Mouse (Mus musculus): Measurements from ENCODE around the gene Ppp1r14a.

Ppp1r14a gene

DNA sequence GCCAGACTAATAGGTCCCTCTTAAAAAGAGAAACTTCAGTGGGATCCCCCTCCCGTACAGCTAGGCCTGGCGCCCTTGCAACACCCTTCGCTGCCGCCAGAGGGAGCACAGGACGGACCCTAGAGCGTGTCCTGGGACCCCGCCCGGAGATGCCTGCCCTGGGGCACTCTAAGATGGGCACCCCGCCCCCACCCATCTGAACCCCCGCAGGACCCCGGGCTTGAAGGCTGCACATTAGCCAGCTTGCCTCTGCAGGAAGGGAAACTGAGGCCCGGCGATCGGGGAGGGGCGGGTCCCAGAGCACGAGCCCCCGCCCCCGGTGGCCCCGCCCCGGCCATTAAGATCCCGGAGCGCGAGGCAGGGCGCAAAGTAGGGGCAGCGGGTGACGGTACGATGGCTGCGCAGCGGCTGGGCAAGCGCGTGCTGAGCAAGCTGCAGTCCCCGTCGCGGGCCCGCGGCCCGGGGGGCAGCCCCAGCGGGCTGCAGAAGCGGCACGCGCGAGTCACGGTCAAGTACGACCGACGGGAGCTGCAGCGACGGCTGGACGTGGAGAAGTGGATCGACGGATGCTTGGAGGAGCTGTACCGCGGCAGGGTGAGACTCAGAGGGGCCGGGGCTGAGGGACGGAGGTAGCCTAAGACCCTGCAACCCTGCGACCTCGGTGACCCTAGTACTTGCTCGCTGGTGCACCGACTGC, at the start of gene Ppp1r14a:
TSS of gene Ppp1r14a (plus strand) at position 367 of the 697 bp plus-strand sequence.
- DNase-seq, result peak; percentile 71 to 84

DNA sequence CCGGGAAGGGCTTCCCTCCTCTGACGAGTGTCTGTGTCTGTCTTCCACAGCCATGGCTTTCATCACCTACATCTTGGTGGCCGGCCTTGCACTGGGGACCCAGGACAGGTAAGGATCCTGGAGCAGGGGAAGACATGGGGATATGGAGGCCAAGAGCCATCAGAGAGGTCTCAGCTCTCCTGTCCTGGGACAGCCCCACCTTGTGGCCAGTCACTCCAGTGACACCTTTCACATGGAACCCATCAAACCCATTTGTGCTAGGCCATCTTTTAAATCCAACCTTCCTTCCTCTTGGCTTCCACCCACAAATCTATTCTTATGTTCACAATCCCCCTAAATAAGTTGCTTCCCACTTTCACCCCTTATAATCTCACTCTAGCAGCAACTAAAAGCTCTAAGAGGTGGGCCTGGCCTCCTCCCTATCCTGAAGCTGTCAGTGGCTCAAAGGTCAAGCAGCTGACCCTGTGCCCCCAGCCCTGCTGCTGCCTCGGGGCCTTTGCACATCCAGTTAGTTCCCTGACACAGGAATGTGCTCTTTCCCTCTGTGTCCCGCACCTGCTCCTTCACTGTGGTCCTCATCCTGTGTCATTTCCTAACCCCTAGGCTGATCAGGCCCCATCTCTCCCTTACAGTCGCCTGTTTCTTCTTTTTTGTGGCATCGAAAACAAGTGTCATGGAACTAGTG, 44.2 kb upstream of the Ppp1r14a start:
- DNase-seq, result no peak

DNA sequence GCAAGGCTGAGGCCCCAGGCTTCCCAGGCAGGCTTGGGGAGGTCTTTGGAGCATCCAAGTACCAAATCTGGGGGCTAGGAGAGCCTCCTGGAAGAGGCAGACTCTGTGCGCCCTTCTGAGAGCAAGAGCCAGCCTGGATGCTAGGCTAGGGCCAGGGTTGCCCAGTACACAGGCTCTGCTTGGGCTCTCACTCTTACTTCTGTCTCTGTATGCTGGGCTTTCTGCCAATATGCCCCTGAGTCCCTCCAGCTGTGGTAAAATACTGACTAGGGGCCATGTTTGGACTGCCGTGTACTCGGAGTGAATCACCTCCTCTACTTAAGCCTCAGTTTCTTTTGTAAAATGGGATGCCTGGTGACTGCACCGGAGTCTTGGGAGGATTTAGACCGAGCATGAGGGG, 43.1 kb upstream of the Ppp1r14a start:
- DNase-seq, result no peak

GRCm38 (mm10) chr7:29246619-29247313, 42.3 kb upstream of the Ppp1r14a start:
- DNase-seq, result no peak

GRCm38 (mm10) chr7:29247314-29247700, 41.8 kb upstream of the Ppp1r14a start:
- peak; percentile 82 to 86 for DNase-seq

GRCm38 (mm10) chr7:29247706-29248105, 41.4 kb upstream of the Ppp1r14a start:
- peak in 1 of 2 experiments; percentile 58 for DNase-seq

- DNase-seq, result peak; percentile 68 to 84
Measured at GRCm38 (mm10) chr7:29248261-29248841, 40.8 kb upstream of the Ppp1r14a start, which contains the start of gene 2200002D01Rik. 2200002D01Rik (minus strand) TSS chr7:29248466.

DNA sequence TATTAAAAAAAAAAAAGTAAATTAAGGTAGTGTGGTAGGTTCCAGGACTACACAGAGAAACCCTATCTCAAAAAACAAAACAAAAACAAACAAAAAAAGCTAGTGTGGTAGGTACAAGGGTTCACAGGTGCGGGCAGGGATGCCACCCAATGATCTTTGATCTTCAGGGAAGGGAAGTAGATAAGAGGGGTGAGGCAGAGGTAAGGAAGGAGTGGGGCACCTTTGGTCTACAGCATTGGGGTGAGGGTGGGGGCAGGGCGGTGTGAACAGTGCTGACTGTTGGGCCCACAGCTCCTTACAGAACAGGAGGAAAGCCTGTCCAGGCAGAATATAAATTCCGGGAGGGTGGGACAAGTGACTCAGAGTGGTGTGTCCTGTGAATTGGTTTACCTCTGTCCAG, 37.9 kb upstream of the Ppp1r14a start:
- no peak for DNase-seq

DNA sequence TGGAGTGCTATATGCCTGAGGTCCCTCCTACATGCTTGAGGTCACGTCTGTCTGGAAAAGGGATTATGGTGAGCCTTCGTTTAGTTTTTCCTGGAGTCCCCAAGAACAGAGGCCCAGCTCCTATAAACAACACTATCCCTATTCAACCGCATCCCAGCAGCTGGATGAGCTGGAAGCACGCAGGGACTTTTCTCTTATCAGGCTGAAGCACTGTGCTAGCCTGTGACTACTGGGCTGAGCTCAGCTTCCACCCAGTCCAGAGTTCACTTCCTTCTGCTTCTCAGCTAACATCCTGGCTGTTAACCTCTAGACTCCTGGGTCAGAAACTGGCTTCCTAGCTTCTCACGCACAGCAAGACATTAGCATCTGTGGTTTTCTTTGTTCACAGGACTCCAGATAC, 35.3 kb upstream of the Ppp1r14a start:
- DNase-seq, result peak; percentile 50 to 78

DNA sequence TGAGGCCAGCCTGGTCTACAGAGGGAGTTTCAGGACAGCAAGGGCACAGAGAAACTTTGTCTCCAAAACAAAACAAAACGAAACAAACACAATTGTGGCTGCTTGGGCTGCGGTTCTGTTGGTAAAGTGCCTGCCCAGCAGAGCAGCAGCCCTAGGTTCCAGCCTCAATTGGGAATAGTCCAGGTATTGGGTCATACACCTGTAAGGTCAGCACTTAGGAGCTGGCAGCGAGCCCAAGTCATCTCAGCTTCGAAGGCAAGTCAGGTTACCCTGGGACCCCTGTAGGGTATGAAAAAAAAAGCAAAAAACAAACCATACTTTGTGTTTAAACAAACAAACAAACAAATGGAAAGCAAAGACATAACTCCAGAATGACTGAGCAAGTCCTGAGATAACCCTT, 33.2 kb upstream of the Ppp1r14a start:
- DNase-seq, result no peak

DNA sequence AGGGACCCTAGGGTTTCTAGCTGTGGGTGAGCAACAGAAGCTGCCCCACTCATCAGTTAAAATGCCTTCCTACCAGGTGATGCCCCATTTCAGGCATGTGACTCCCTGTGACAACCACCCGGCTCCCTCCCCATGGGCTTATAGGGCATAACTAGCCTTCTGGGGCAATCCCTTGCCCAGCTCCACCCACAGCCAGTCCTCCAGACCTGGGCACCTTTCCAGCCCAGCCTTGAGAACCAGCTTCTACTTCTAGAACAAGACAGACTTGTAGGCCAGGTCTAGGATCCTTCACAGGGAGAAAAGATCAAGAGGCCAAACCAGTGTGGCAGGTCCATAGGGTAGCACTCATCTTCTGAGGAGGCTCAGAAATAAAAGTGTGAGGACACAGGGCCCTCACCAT, 31.7 kb upstream of the Ppp1r14a start:
- peak; percentile 85 to 92 for DNase-seq

- no peak for DNase-seq
Measured at GRCm38 (mm10) chr7:29259781-29260730, 29.1 kb upstream of the Ppp1r14a start.

- DNase-seq, result peak; percentile 51 to 75
Measured at GRCm38 (mm10) chr7:29262151-29262550, 27.0 kb upstream of the Ppp1r14a start.

DNA sequence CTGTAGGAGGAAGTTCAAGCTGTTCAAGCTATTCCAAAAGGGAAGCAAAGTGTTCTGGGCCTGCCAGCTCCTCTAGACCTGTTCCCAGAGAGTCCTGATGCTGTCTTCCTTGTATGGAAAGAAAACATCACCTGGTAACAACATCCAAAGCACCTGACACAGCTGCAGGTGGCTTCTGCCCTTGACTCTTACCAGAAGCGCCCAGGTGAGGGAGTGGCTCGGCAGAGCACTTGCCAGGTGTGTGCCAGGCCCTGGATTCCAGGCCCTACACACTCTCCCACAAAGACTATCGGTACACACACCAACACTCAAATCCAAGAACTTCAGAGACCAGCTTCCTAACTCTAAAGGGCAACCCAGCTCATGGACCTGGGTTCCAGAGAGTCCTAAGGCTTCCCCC, 25.3 kb upstream of the Ppp1r14a start:
- DNase-seq, result peak in 1 of 2 experiments; percentile 54

GRCm38 (mm10) chr7:29265636-29266035, 23.5 kb upstream of the Ppp1r14a start:
- peak in 1 of 2 experiments; percentile 40 for DNase-seq

DNA sequence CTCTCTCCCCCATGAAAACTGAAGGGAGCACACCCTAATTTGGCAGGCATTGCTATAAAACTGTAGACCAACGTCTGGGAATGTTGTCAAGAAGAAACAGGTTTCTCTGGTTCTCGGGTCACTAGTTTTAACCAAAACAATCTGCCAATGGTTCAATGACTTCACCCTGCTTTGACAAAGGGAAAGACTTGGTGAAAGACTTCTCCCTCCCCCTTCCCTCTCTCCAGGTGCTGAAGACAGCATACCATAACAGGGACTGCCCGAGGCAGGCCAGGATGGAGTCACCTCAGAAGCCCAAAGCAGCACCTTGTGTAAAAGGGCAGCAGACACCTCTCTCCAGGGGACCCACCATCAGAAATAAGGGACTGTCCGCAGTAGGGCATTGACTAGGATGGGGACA, 22.2 kb upstream of the Ppp1r14a start:
- peak; percentile 38 to 67 for DNase-seq

GRCm38 (mm10) chr7:29270445-29270844, 18.7 kb upstream of the Ppp1r14a start:
- no peak for DNase-seq

DNA sequence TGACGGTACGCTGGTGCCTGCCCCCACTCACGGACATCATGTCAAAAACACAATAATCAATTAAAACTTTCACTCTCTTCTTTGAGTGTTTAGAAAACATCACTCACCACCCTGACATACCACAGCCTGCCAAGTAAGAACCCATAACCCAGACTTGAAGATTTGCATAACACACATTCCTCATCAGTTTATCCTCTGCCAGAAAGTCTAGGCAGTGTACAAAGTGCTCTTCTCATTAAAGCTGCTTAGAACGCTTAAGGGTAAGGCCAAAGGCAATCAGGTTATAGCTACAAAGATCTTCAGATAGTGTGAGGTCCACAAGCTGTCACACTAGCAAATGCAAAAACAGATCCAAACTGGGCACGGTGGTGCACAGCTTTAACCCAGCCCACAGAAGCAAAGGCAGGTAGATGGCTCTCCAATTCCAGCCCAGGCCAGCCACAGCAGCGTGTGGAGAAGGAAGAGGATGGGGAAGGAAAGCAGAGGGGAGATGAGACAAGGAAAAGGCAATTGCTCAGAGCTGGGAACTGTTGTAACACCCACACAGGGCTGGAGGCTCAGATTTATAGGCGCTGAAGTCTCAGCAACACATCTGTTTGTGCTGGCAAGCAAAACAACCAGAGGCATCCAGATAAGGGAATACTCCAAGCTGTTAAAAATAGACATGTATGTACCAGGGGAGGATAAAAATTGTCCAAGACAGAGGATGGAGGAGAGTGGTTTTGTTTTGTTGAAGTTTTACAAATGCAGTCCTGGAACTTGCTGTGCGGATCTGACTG, 17.2 kb upstream of the Ppp1r14a start:
- no peak for DNase-seq

GRCm38 (mm10) chr7:29276715-29277114, 12.4 kb upstream of the Ppp1r14a start:
- peak; percentile 81 to 83 for DNase-seq

GRCm38 (mm10) chr7:29277510-29277909, 11.6 kb upstream of the Ppp1r14a start:
- no peak for DNase-seq

GRCm38 (mm10) chr7:29279261-29279660, 9.8 kb upstream of the Ppp1r14a start:
- no peak for DNase-seq
